Mouse (Mus musculus) heart, embryonic 15.5 days (tissue): Measurements from ENCODE around the gene B3gnt6. TPM values are rescaled to one million over a fixed set of nuclear protein-coding genes. Genes with fewer than 3 reads are reported as not detected.
"Not testable (repeated sequence)": the region's sequence is repeated elsewhere in the genome, so short reads cannot be mapped to it uniquely, and the experiment has no call there.

Experiments
- ATAC-seq: fragments of 200-750 bp; cut with Nextera tagmentation; replicated peaks from 2 replicates; pipeline ENCODE4 v1.8.0; 2017; ENCODE audit warnings: low read depth, moderate TSS enrichment; ENCODE audit not compliant: insufficient number of reproducible peaks, insufficient read depth, low FRiP score
- H3K27ac ChIP-seq: fragments of 300-500 bp; sonication (generic); 2 replicates; pipeline ENCODE4 v1.5.1; 2015; ENCODE audit warnings: mild to moderate bottlenecking, inconsistent platforms
- H3K27me3 ChIP-seq: fragments of 300-500 bp; sonication (generic); 2 replicates; pipeline ENCODE4 v1.6.1; 2015; ENCODE audit warnings: inconsistent platforms
- H3K36me3 ChIP-seq: fragments of 300-500 bp; sonication (generic); 2 replicates; pipeline ENCODE4 v1.6.1; 2015; ENCODE audit warnings: mild to moderate bottlenecking, inconsistent platforms
- H3K4me1 ChIP-seq: fragments of 300-500 bp; sonication (generic); replicated peaks from 2 replicates; pipeline ENCODE4 v1.6.1; 2015; ENCODE audit warnings: inconsistent platforms
- H3K4me2 ChIP-seq: fragments of 300-500 bp; sonication (generic); 2 replicates; pipeline ENCODE4 v1.6.1; 2015; ENCODE audit warnings: inconsistent platforms, mild to moderate bottlenecking, moderate library complexity
- H3K4me3 ChIP-seq: fragments of 300-500 bp; sonication (generic); 2 replicates; pipeline ENCODE4 v1.5.1; 2015; ENCODE audit warnings: mild to moderate bottlenecking, inconsistent platforms
- H3K9ac ChIP-seq: fragments of 300-500 bp; sonication (generic); 2 replicates; pipeline ENCODE4 v1.6.1; 2015; ENCODE audit warnings: mild to moderate bottlenecking, inconsistent platforms
- H3K9me3 ChIP-seq: fragments of 300-500 bp; sonication (generic); replicated peaks from 2 replicates; pipeline ENCODE4 v1.6.1; 2016; ENCODE audit warnings: inconsistent platforms
- WGBS: fragments of 180-500 bp; shearing (Covaris S2); methylation state at CpG from one replicate; pipeline ENCODE4 v1.1.7; 2015; ENCODE audit warnings: mixed read lengths; 5-methylcytosine and 5-hydroxymethylcytosine counted together
- polyA plus RNA-seq: library from polyadenylated mRNA; unstranded; fragments of >200 nt; fragmentation: Nextera tagmentation; extraction: Ambion mirVana; gene quantifications from 2 replicates; pipeline ENCODE4 v1.2.1, GENCODE M21; 2015

Gene B3gnt6
- polyA plus RNA-seq, 1 experiment from 2014 or later = not detected

GRCm38 (mm10) chr7:98190578-98190977 lies 8.7 kb downstream of the B3gnt6 start:
- Histone ChIP-seq H3K4me1 (peaks cover 14% of the 10 kb centered on the region), H3K4me2 (no peak overlapping the region), H3K9ac (no peak overlapping the region), H3K27me3 (peaks cover 46% of the 10 kb centered on the region), H3K4me3 (no peak overlapping the region), H3K36me3 (no peaks in the 10 kb centered on the region), H3K27ac (no peak overlapping the region), H3K9me3 (no peaks in the 10 kb centered on the region)
- ATAC-seq = no peak
- WGBS = 82% methylated on average over 1 of the region's 1 CpGs

- Histone ChIP-seq H3K9me3 (no peaks in the 10 kb centered on the region), H3K27me3 (peaks cover 37% of the 10 kb centered on the region), H3K36me3 (no peaks in the 10 kb centered on the region), H3K4me3 (no peak overlapping the region), H3K9ac (no peak overlapping the region), H3K4me2 (no peak overlapping the region), H3K4me1 (peaks cover 14% of the 10 kb centered on the region), H3K27ac (no peak overlapping the region)
- no peak for ATAC-seq
- WGBS = 18% methylated on average over 3 of the region's 3 CpGs
Observed at GRCm38 (mm10) chr7:98189745-98190144, 9.5 kb downstream of the B3gnt6 start.

GRCm38 (mm10) chr7:98188680-98189079 lies 10.6 kb downstream of the B3gnt6 start:
- Histone ChIP-seq H3K9me3 (no peaks in the 10 kb centered on the region), H3K9ac (no peak overlapping the region), H3K27me3 (peaks cover 27% of the 10 kb centered on the region), H3K4me2 (no peak overlapping the region), H3K4me3 (no peak overlapping the region), H3K27ac (no peak overlapping the region), H3K36me3 (no peaks in the 10 kb centered on the region), H3K4me1 (peaks cover 5% of the 10 kb centered on the region)
- no peak for ATAC-seq
- WGBS = 81% methylated on average over 2 of the region's 2 CpGs

GRCm38 (mm10) chr7:98188238-98188637 lies 11.0 kb downstream of the B3gnt6 start:
- ATAC-seq = no peak
- Histone ChIP-seq H3K4me2 (no peak overlapping the region), H3K4me3 (no peak overlapping the region), H3K27ac (no peak overlapping the region), H3K27me3 (peaks cover 22% of the 10 kb centered on the region), H3K36me3 (no peaks in the 10 kb centered on the region), H3K9me3 (no peaks in the 10 kb centered on the region), H3K9ac (no peak overlapping the region), H3K4me1 (peaks cover under 1% of the 10 kb centered on the region)
- WGBS = 92% methylated on average over 2 of the region's 2 CpGs

- H3K9ac ChIP-seq, H3K27ac ChIP-seq, H3K4me1 ChIP-seq, H3K4me3 ChIP-seq, H3K4me2 ChIP-seq, ATAC-seq, H3K9me3 ChIP-seq, H3K36me3 ChIP-seq: not testable (repeated sequence)
- peaks cover 13% of the 10 kb centered on the region for H3K27me3 ChIP-seq
- WGBS = 73% methylated on average over 3 of the region's 3 CpGs
Observed at GRCm38 (mm10) chr7:98187332-98187731, 11.9 kb downstream of the B3gnt6 start.

- H3K36me3 ChIP-seq = no peaks in the 10 kb centered on the region
- H3K9me3 ChIP-seq = no peaks in the 10 kb centered on the region
- H3K27me3 ChIP-seq = peaks cover 6% of the 10 kb centered on the region
- ATAC-seq = no peak
- 75% methylated on average over 8 of the region's 8 CpGs for WGBS
- no peaks in the 10 kb centered on the region; the same call in 1 of the 2 replicates for H3K4me1 ChIP-seq
- no peak overlapping the region for H3K27ac ChIP-seq
- no peak overlapping the region for H3K4me3 ChIP-seq
- H3K4me2 ChIP-seq = no peak overlapping the region
- no peak overlapping the region for H3K9ac ChIP-seq
Observed at GRCm38 (mm10) chr7:98186637-98187036, 12.6 kb downstream of the B3gnt6 start.

- Histone ChIP-seq H3K9ac (no peak overlapping the region), H3K9me3 (no peaks in the 10 kb centered on the region), H3K4me1 (no peaks in the 10 kb centered on the region; the same call in 1 of the 2 replicates), H3K4me2 (no peak overlapping the region), H3K27ac (no peak overlapping the region), H3K4me3 (no peak overlapping the region), H3K36me3 (no peaks in the 10 kb centered on the region), H3K27me3 (no peaks in the 10 kb centered on the region)
- 76% methylated on average over 6 of the region's 6 CpGs for WGBS
- ATAC-seq = no peak
Observed at GRCm38 (mm10) chr7:98185326-98185725, 14.0 kb downstream of the B3gnt6 start.

- Histone ChIP-seq H3K4me1 (peaks cover 12% of the 10 kb centered on the region), H3K4me2 (peak overlapping the region; percentile 73), H3K4me3 (peak overlapping the region; percentile 67), H3K27ac (peak overlapping the region; percentile 31; the same call in 1 of the 2 replicates), H3K27me3 (no peaks in the 10 kb centered on the region), H3K9ac (peak overlapping the region; percentile 51; the same call in 1 of the 2 replicates), H3K36me3 (no peaks in the 10 kb centered on the region), H3K9me3 (no peaks in the 10 kb centered on the region)
- peak; percentile 8; the same call in 1 of the 2 replicates for ATAC-seq
- WGBS = 91% methylated on average over 5 of the region's 5 CpGs
Observed at GRCm38 (mm10) chr7:98178560-98179231, 20.6 kb downstream of the B3gnt6 start.

- ATAC-seq = peak; percentile 81
- Histone ChIP-seq H3K27ac (peak within 1 kb of the TSS; percentile 31; the same call in 1 of the 2 replicates), H3K4me2 (peak within 1 kb of the TSS; percentile 73), H3K27me3 (no peaks in the 10 kb centered on the region), H3K4me3 (peak within 1 kb of the TSS; percentile 67), H3K4me1 (peaks cover 12% of the 10 kb centered on the region), H3K36me3 (no peaks in the 10 kb centered on the region), H3K9ac (peak within 1 kb of the TSS; percentile 51), H3K9me3 (no peaks in the 10 kb centered on the region)
- WGBS = 3% methylated on average over 43 of the region's 44 CpGs
Observed at GRCm38 (mm10) chr7:98177929-98178559, 21.2 kb downstream of the B3gnt6 start, which contains the start of gene Capn5. TSS of gene Capn5 (minus strand) at chr7:98178274.

DNA sequence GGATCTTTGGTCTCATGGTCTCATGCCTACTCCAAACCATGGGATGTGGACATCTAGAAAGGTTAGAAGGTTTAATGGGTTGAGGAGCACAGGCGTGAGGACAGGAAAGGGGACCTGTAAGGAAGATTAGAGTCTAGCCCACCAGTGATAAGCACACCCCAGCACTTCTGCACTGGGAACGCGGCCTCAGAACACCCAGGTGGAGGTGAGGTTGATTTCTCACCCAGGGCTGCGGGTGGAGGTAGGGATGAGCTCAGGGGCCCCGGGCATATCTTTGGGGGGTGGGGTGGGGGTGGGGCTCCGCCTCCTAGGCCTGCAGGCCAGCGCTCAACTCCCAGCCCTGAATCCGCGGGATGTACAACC lies 21.7 kb downstream of the B3gnt6 start:
- H3K27me3 ChIP-seq = no peaks in the 10 kb centered on the region
- H3K36me3 ChIP-seq = no peaks in the 10 kb centered on the region
- whole genome bisulfite sequencing = 9% methylated on average over 9 of the region's 9 CpGs
- no peak overlapping the region for H3K27ac ChIP-seq
- H3K4me3 ChIP-seq = peak overlapping the region; percentile 67
- ATAC-seq = no peak; the same call in 1 of the 2 replicates
- peaks cover 12% of the 10 kb centered on the region for H3K4me1 ChIP-seq
- peak overlapping the region; percentile 43 for H3K9ac ChIP-seq
- H3K4me2 ChIP-seq = peak overlapping the region; percentile 73
- no peaks in the 10 kb centered on the region for H3K9me3 ChIP-seq

GRCm38 (mm10) chr7:98177071-98177485 lies 22.2 kb downstream of the B3gnt6 start:
- Histone ChIP-seq H3K4me1 (peaks cover 12% of the 10 kb centered on the region), H3K9ac (no peak overlapping the region), H3K4me2 (peak overlapping the region; percentile 73), H3K36me3 (no peaks in the 10 kb centered on the region), H3K4me3 (peak overlapping the region; percentile 67), H3K27me3 (no peaks in the 10 kb centered on the region), H3K27ac (no peak overlapping the region), H3K9me3 (no peaks in the 10 kb centered on the region)
- WGBS = 43% methylated on average over 2 of the region's 2 CpGs
- ATAC-seq = no peak
